Mouse (Mus musculus) brain, adult 10 weeks (tissue): ENCODE data around the gene Scaper. TPM values are rescaled to one million over a fixed set of nuclear protein-coding genes. Genes with fewer than 3 reads are reported as not detected.

Experiments used
- polyA plus RNA-seq: library from polyadenylated mRNA; stranded (reverse); fragments of 350-450 nt; fragmentation: Illumina TruSeq; extraction: RNeasy Lipid Tissue Mini Kit (QIAGEN cat#74804); gene quantifications from one replicate; pipeline ENCODE4 v1.2.3, GENCODE M21; 2015; ENCODE audit warnings: low read depth, low replicate concordance

The Scaper gene
- 15.6 TPM for polyA plus RNA-seq

DNA sequence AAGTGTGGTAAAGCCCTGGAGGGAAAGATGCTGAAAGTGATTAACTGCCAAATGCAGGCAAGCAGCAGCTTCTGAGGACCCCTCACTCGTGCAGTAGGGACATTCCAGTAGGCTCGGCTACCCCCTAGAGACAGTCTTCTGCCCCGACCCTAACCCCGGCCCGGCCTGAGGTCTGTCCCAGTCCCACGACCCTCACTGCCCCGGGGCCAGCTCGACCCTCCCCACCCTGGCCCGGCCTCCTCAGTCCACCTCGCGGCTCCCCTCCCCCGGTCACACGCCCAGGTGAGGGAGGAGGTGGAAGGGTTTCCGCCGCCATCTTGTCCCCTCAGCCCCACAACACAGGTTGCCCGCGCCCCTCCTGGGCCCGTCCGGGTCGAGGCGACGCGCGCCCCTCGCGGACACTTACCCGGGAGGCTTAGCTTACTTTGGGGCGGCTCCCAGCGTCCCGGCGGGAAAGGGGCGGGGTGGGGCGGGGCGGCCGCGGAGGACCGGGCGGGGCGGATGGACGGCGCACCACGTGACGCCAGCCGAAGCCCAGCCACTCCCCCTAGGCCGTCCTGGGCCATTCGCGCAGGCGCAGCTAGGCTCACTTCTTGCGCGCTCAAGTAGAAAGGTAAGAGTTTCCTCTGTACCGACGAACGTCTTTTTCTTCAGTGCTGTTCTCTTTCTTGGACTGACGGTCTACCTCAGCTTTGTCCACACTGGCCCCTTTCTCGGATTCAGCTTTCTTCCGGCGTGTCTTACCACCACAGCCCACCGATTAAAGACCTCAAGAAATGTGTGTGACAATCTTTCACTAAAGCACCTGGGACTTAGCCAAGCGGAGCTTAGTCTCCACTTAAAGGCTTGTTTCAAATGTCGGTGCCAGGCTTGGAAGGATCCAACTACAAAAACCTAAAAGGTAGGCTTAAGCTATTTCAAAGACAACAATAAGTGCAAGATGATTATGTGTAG lies at the start of gene Scaper:
Gene Scaper (minus strand): TSS at position 456 of the 954 bp plus-strand sequence.

DNA sequence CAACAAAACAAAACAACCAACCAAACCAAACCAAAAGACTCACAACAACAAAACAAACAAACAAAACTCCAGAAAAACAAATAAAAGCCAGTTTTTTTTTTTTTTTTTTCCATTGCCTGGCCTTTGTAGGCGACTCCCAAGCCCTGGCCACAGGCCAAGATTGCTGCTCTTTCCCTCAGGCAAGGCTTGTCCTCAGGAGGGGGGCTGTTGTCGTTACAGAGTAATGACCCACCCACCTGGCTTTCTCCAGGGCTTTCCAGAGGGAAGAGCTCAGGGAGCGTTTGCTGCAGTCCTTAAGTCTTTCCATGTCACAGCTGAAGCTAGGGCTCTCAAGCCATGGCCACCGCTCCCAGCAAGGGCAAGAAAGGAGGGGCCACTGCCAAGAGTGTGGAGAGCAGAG lies 399.5 kb downstream of the Scaper start, which contains the start of gene Isl2:
Gene Isl2 (plus strand): TSS at position 296 of the 400 bp plus-strand sequence.

DNA sequence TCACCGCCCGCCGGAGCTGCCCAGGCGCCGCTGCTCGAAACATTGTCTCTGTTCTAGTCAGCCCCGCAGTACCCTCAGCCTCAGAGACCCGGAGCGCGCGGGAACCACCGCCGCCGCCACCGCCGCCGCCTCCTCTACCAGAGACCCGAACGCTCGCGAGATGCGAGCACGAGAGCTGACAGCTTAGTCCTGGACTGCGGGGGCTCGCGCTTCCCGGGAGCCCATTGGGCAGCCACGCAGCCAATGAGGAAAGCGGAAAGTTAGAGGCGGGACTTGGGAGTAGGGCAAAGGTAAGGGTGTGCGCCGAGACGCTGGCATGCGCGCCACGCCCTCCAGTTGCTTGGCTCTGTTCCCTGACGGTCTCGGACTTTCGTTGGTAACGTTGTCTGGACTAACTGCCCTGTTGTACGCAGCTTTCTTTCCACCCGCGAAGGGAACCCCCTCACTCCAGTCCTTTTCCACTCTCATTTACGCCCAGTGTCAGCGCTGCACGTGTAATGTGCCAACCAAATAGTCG lies 425.8 kb downstream of the Scaper start, which contains the start of gene Etfa:
Gene Etfa (minus strand): TSS at position 217 of the 517 bp plus-strand sequence.

Other genes with a start within 250 kb of the Scaper start
- not detected for gene 4930563M21Rik, start 72.4 kb upstream of the Scaper start, polyA plus RNA-seq
- gene Rcn2, start 103.7 kb upstream of the Scaper start, polyA plus RNA-seq = 176 TPM
- gene Pstpip1, start 151.8 kb upstream of the Scaper start, polyA plus RNA-seq = 2.4 TPM
- 467 TPM for gene Tspan3, start 227.4 kb upstream of the Scaper start, polyA plus RNA-seq